Mouse (Mus musculus) heart, postnatal 0 days (tissue): ENCODE measurements around the gene Mcur1. TPM values are rescaled to one million over a fixed set of nuclear protein-coding genes. Genes with fewer than 3 reads are reported as not detected.

Source experiments
- ATAC-seq: fragments of 200-750 bp; cut with Nextera tagmentation; 2 replicates; pipeline ENCODE4 v1.8.0; 2017; ENCODE audit warnings: low read depth, moderate number of reproducible peaks, moderate library complexity; ENCODE audit not compliant: insufficient read depth
- DNase-seq: peaks from one replicate; pipeline ENCODE4 v3.0.0-alpha.2; 2016; ENCODE audit warnings: low spot score
- H3K27ac ChIP-seq: fragments of 300-500 bp; sonication (generic); 2 replicates; pipeline ENCODE4 v1.5.1; 2014; ENCODE audit warnings: low read depth, mild to moderate bottlenecking
- H3K27me3 ChIP-seq: fragments of 300-500 bp; sonication (generic); 2 replicates; pipeline ENCODE4 v1.6.1; 2014; ENCODE audit warnings: low read length, mixed read lengths; ENCODE audit not compliant: control insufficient read depth, insufficient read depth
- H3K36me3 ChIP-seq: fragments of 300-500 bp; sonication (generic); replicated peaks from 2 replicates; pipeline ENCODE4 v1.6.1; 2014; ENCODE audit warnings: low read length, mixed read lengths; ENCODE audit not compliant: control insufficient read depth, insufficient read depth
- H3K4me1 ChIP-seq: fragments of 300-500 bp; sonication (generic); 2 replicates; pipeline ENCODE4 v1.6.1; 2014; ENCODE audit warnings: antibody characterized with exemption; ENCODE audit not compliant: control insufficient read depth, insufficient read depth
- H3K4me2 ChIP-seq: fragments of 300-500 bp; sonication (generic); 2 replicates; pipeline ENCODE4 v1.6.1; 2014; ENCODE audit warnings: low read depth, mild to moderate bottlenecking, low read length, moderate library complexity
- H3K4me3 ChIP-seq: fragments of 300-500 bp; sonication (generic); 2 replicates; pipeline ENCODE4 v1.5.1; 2014; ENCODE audit warnings: low read depth, low read length
- H3K9ac ChIP-seq: fragments of 300-500 bp; sonication (generic); replicated peaks from 2 replicates; pipeline ENCODE4 v1.6.1; 2014; ENCODE audit warnings: low read depth, low read length, mixed read lengths
- H3K9me3 ChIP-seq: fragments of 300-500 bp; sonication (generic); replicated peaks from 2 replicates; pipeline ENCODE4 v1.6.1; 2016; ENCODE audit warnings: low read length; ENCODE audit not compliant: control insufficient read depth
- CTCF ChIP-seq: IDR thresholded peaks from 2 replicates; pipeline ENCODE4 v1.5.1; 2016; ENCODE audit warnings: antibody characterized with exemption, control low read depth, low read depth
- EP300 ChIP-seq: IDR thresholded peaks from 2 replicates; pipeline ENCODE4 v1.6.1; 2016; ENCODE audit warnings: antibody characterized with exemption, low read depth
- WGBS: fragments of 180-500 bp; shearing (Covaris S2); extraction: QIAGEN DNeasy Blood & Tissue Kit; methylation state at CpG from one replicate; pipeline ENCODE4 v1.1.7; 2014; 5-methylcytosine and 5-hydroxymethylcytosine counted together
- polyA plus RNA-seq: library from polyadenylated mRNA; unstranded; fragments of >200 nt; fragmentation: Nextera tagmentation; extraction: Ambion mirVana; gene quantifications from 2 replicates; pipeline ENCODE4 v1.2.1, GENCODE M21; 2015
- total RNA-seq: library from RNA; depleted of rRNA; stranded (reverse); fragments of >200 nt; gene quantifications from 2 replicates; pipeline ENCODE4 v1.2.3, GENCODE M21; 2014; ENCODE audit warnings: low replicate concordance; rRNA removed

The Mcur1 gene
- total and polyA plus RNA-seq, 2 experiments from 2014 or later = 24.9 to 40.1 TPM

- Histone ChIP-seq H3K4me1 (no peaks in the 10 kb centered on the region), H3K9me3 (no peaks in the 10 kb centered on the region), H3K36me3 (no peaks in the 10 kb centered on the region), H3K27me3 (no peaks in the 10 kb centered on the region), H3K9ac (no peak overlapping the region), H3K4me3 (no peak overlapping the region), H3K4me2 (no peak overlapping the region), H3K27ac (no peak overlapping the region)
- DNase-seq = no peak
- no peak for TF ChIP-seq CTCF
- TF ChIP-seq EP300 = no peak
- 88% methylated on average over 7 of the region's 7 CpGs for WGBS
- ATAC-seq = no peak
These were observed 64.3 kb downstream of the Mcur1 start for GRCm38 (mm10) chr13:43495645-43496044.

GRCm38 (mm10) chr13:43493725-43494124, 66.3 kb downstream of the Mcur1 start:
- ATAC-seq = no peak
- WGBS = 80% methylated on average over 7 of the region's 7 CpGs
- no peak overlapping the region for H3K27ac ChIP-seq
- H3K27me3 ChIP-seq = no peaks in the 10 kb centered on the region
- TF ChIP-seq EP300 = no peak
- no peak for TF ChIP-seq CTCF
- no peak overlapping the region for H3K9ac ChIP-seq
- H3K9me3 ChIP-seq = no peaks in the 10 kb centered on the region
- H3K4me3 ChIP-seq = no peak overlapping the region
- DNase-seq = no peak
- H3K36me3 ChIP-seq = no peaks in the 10 kb centered on the region
- no peak overlapping the region for H3K4me2 ChIP-seq
- H3K4me1 ChIP-seq = no peaks in the 10 kb centered on the region

GRCm38 (mm10) chr13:43493058-43493481, 66.9 kb downstream of the Mcur1 start:
- no peaks in the 10 kb centered on the region for H3K4me1 ChIP-seq
- ATAC-seq = no peak
- H3K9ac ChIP-seq = no peak overlapping the region
- TF ChIP-seq EP300 (no peak), CTCF (no peak)
- no peaks in the 10 kb centered on the region for H3K9me3 ChIP-seq
- WGBS = 70% methylated on average over 11 of the region's 11 CpGs
- H3K27me3 ChIP-seq = no peaks in the 10 kb centered on the region
- H3K4me3 ChIP-seq = no peak overlapping the region
- no peak for DNase-seq
- no peak overlapping the region for H3K4me2 ChIP-seq
- H3K36me3 ChIP-seq = no peaks in the 10 kb centered on the region
- H3K27ac ChIP-seq = no peak overlapping the region

Other genes with a start within 250 kb of the Mcur1 start
- gene Sirt5, start 194.7 kb downstream of the Mcur1 start, total RNA-seq = 44.0 and 60.4 TPM in 2 replicates
- 47.0 and 47.4 TPM in 2 replicates for gene Sirt5, start 194.7 kb downstream of the Mcur1 start, polyA plus RNA-seq
- 36.4 and 54.7 TPM in 2 replicates for gene Nol7, start 161.8 kb downstream of the Mcur1 start, total RNA-seq
- gene Nol7, start 161.8 kb downstream of the Mcur1 start, polyA plus RNA-seq = 139 TPM in 2 replicates
- gene Ranbp9, start 78.9 kb downstream of the Mcur1 start, total RNA-seq = 42.5 and 54.6 TPM in 2 replicates
- gene Ranbp9, start 78.9 kb downstream of the Mcur1 start, polyA plus RNA-seq = 6.7 and 6.9 TPM in 2 replicates
- 0.85 and 0.88 TPM in 2 replicates for gene Rnf182, start 55.5 kb upstream of the Mcur1 start, total RNA-seq
- 0.56 and 0.62 TPM in 2 replicates for gene Rnf182, start 55.5 kb upstream of the Mcur1 start, polyA plus RNA-seq
- gene Cd83, start 224.6 kb upstream of the Mcur1 start, total RNA-seq = 2.4 and 4.4 TPM in 2 replicates
- 2.3 and 2.5 TPM in 2 replicates for gene Cd83, start 224.6 kb upstream of the Mcur1 start, polyA plus RNA-seq